Mouse (Mus musculus): ENCODE data around the gene Platr17. TPM values are rescaled to one million over a fixed set of nuclear protein-coding genes. Genes with fewer than 3 reads are reported as not detected.
A peak's percentile ranks its signal among the peaks of the same experiment; 100 is the strongest.
"Not testable (repeated sequence)": the region's sequence is repeated elsewhere in the genome, so short reads cannot be mapped to it uniquely, and the experiment has no call there.

Platr17 gene
- total and polyA plus RNA-seq, 3 experiments = 0.13 TPM; not detected in 2

DNA sequence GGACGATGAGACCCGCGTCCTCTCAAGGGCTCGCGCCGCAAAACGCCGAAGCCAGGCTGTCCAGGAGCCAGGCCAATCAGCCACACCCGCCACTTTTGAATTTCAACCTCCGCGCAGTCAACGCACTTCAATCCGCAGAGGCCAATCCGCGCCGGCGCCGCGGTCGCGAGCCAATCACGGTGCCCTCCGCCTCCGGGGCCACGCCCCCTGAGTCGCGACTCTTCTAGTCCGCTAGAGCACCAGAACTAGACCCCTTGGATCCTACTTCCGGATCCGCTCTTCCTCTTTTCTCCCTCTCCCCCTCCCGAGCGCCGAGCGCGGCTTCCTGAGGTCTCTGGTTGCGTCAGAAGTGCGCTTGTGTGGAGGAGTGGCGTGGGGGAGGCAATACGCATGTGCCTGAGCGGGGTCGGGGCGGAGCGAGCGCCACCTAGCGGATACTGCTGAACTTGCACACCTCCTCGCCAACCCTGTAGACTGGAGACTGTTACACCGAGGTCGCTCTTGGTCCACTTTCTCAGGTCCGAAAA is 14.3 kb upstream of the Platr17 start, which contains the start of gene Kifc1:
Kifc1 (minus strand) TSS at position 129 of the 527 bp plus-strand sequence.
- Histone ChIP-seq H3K36me3 (replicated peaks) (peaks cover 20% of the 10 kb centered on the region), H3K9me3 (replicated peaks) (no peaks in the 10 kb centered on the region), H3K4me3 (ENCODE audit: low read depth, low read length) (peak within 1 kb of the TSS; percentile 85), H3K4me1 (ENCODE audit: insufficient read depth, low read depth, low read length) (peaks cover 30% of the 10 kb centered on the region), H3K27me3 (ENCODE audit: insufficient read depth, low read length) (no peaks in the 10 kb centered on the region)
- TF ChIP-seq TAL1 (conservative IDR thresholded peaks at IDR 0.05; ENCODE audit: low read depth, low read length) = no peak
- no peak for TF ChIP-seq POLR2AphosphoS5 (IDR thresholded peaks at IDR 0.05; ENCODE audit: insufficient replicate concordance, low read depth, low read length)
- TF ChIP-seq CTCF (IDR thresholded peaks at IDR 0.05; ENCODE audit: low read depth, low read length) = peak; percentile 93
- ATAC-seq (ENCODE audit: extremely low read depth, insufficient number of reproducible peaks, low FRiP score, poor library complexity, severe bottlenecking) = peak; percentile 100
- peak; percentile 73 for DNase-seq (ENCODE audit: low spot score)

DNA sequence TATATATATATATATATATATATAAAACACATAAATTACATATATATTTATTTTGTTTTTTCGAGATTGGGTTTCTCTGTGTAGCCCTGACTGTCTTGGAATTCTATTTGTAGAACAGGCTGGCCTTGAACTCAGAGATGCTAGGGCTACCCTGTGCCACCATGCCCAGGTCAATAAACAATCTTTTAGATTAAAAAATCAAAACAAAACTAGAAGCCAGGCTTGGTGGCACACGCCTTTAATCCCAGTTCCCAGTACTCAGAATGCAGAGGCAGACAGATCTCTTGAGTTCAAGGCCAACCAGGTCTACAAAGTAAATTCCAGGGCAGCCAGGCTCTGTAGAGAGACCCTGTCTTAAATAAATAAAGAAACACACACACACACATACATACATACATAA is 13.6 kb upstream of the Platr17 start:
- TF ChIP-seq GATA2 (IDR thresholded peaks at IDR 0.05; ENCODE audit: borderline replicate concordance, low read depth, low read length) (no peak), TAL1 (conservative IDR thresholded peaks at IDR 0.05; ENCODE audit: low read depth, low read length) (no peak), POLR2AphosphoS5 (IDR thresholded peaks at IDR 0.05; ENCODE audit: insufficient replicate concordance, low read depth, low read length) (no peak), CTCF (IDR thresholded peaks at IDR 0.05; ENCODE audit: low read depth, low read length) (no peak), GATA1 (IDR thresholded peaks at IDR 0.05; ENCODE audit: borderline replicate concordance, low read length) (no peak)
- Histone ChIP-seq H3K4me1 (ENCODE audit: insufficient read depth, low read depth, low read length) (peaks cover 26% of the 10 kb centered on the region), H3K9me3 (replicated peaks) (no peaks in the 10 kb centered on the region), H3K27me3 (ENCODE audit: insufficient read depth, low read length) (no peaks in the 10 kb centered on the region), H3K4me3 (ENCODE audit: low read depth, low read length) (no peak overlapping the region), H3K36me3 (replicated peaks) (peaks cover 13% of the 10 kb centered on the region)
- no peak for ATAC-seq (ENCODE audit: extremely low read depth, insufficient number of reproducible peaks, low FRiP score, poor library complexity, severe bottlenecking)
- no peak for DNase-seq (ENCODE audit: low spot score)

DNA sequence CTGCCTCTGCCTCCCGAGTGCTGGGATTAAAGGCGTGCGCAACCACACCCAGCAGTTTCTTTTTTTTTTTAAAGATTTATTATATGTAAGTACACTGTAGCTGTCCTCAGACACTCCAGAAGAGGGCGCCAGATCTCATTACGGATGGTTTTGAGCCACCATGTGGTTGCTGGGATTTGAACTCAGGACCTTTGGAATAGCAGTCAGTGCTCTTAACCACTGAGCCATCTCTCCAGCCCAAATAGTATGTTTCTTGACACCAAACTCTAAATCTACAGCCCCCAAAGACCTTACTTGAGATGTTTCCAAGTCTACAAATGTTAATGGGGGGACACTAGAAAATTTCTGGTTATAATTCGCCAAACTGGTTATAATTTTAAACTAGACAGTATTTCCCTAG is 13.0 kb upstream of the Platr17 start:
- not testable (repeated sequence) for H3K36me3 ChIP-seq (replicated peaks); H3K9me3 ChIP-seq (replicated peaks); H3K27me3 ChIP-seq (ENCODE audit: insufficient read depth, low read length); DNase-seq (ENCODE audit: low spot score); H3K4me3 ChIP-seq (ENCODE audit: low read depth, low read length); ATAC-seq (ENCODE audit: extremely low read depth, insufficient number of reproducible peaks, low FRiP score, poor library complexity, severe bottlenecking)
- H3K4me1 ChIP-seq (ENCODE audit: insufficient read depth, low read depth, low read length) = peaks cover 24% of the 10 kb centered on the region

DNA sequence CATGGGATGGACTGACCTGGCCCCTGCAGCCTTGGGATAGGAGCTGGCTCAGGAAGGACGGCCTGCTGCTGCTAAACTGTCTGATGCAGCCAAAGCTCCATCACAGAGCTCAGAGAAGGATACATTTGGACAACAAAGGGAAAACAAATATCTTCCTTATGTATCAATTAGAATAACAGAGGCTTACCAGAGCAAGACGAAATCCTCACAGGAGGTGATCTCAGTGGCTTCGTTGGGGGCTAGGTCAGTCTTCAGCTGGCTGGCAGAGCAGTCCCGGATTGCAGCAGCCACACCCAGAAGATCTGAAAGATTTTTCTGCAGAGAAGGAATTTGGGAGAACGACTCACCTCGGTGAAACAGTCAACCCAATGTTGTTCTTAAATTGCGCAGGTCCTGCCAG is 12.5 kb upstream of the Platr17 start:
- Histone ChIP-seq H3K4me3 (ENCODE audit: low read depth, low read length) (no peak overlapping the region), H3K36me3 (replicated peaks) (peaks cover 6% of the 10 kb centered on the region), H3K9me3 (replicated peaks) (no peaks in the 10 kb centered on the region), H3K27me3 (ENCODE audit: insufficient read depth, low read length) (no peaks in the 10 kb centered on the region), H3K4me1 (ENCODE audit: insufficient read depth, low read depth, low read length) (peaks cover 23% of the 10 kb centered on the region)
- DNase-seq (ENCODE audit: low spot score) (no peak), ATAC-seq (ENCODE audit: extremely low read depth, insufficient number of reproducible peaks, low FRiP score, poor library complexity, severe bottlenecking) (no peak)
- TF ChIP-seq GATA2 (IDR thresholded peaks at IDR 0.05; ENCODE audit: borderline replicate concordance, low read depth, low read length) = no peak
- no peak for TF ChIP-seq TAL1 (conservative IDR thresholded peaks at IDR 0.05; ENCODE audit: low read depth, low read length)
- TF ChIP-seq GATA1 (IDR thresholded peaks at IDR 0.05; ENCODE audit: borderline replicate concordance, low read length) = no peak
- TF ChIP-seq CTCF (IDR thresholded peaks at IDR 0.05; ENCODE audit: low read depth, low read length) = no peak
- TF ChIP-seq POLR2AphosphoS5 (IDR thresholded peaks at IDR 0.05; ENCODE audit: insufficient replicate concordance, low read depth, low read length) = no peak

DNA sequence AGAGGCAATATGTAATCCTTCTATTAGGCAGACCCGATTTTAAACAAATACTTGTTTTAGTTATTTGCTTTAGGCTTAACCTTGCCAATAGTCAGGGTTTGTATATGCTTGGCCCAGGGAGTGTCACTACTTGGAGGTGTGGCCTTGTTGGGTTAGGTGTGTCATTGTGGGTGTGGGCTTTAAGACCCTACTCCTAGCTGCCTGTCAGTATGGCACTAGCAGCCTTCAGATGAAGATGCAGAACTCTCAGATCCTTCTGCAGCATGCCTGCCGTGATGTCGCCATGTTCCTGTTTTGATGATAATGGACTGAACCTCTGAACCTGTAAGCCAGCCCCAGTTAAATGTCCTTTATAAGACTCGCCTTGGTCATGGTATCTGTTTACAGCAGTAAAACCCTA is 11.9 kb upstream of the Platr17 start:
- ATAC-seq (ENCODE audit: extremely low read depth, insufficient number of reproducible peaks, low FRiP score, poor library complexity, severe bottlenecking); H3K36me3 ChIP-seq (replicated peaks); H3K9me3 ChIP-seq (replicated peaks); DNase-seq (ENCODE audit: low spot score); H3K27me3 ChIP-seq (ENCODE audit: insufficient read depth, low read length); H3K4me3 ChIP-seq (ENCODE audit: low read depth, low read length): not testable (repeated sequence)
- peaks cover 23% of the 10 kb centered on the region for H3K4me1 ChIP-seq (ENCODE audit: insufficient read depth, low read depth, low read length)

DNA sequence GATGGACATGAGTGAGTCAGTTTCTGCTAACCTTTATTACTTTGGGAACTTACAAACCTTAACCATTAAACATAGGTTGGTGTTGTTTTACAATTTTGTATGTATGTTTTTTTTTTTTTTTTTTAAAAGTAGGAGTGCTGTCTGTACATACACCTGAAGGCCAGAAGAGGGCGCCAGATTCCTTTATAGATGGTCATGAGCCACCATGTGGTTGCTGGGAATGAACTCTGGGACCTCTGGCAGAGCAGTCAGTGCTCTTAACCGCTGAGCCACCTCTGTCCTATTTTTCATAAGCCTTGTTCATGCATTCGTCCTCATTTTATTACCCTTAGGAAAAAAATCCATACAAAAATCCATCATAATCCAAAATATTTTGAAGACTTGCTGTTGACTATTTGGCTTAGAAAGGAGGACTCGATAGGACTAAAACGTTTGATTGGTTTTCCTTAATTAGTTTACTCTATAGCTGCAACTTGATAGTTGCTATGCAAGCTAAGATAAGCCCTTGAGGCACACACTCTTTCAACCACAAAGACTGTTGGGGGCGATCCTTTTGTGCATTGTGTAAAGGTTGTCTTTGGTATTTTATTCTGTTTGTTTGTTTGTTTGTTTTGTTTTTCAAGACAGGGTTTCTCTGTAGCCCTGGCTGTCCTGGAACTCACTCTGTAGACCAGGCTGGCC is 7.7 kb upstream of the Platr17 start:
- Histone ChIP-seq H3K9me3 (replicated peaks) (no peaks in the 10 kb centered on the region), H3K36me3 (replicated peaks) (no peaks in the 10 kb centered on the region), H3K4me3 (ENCODE audit: low read depth, low read length) (no peak overlapping the region), H3K4me1 (ENCODE audit: insufficient read depth, low read depth, low read length) (peaks cover 50% of the 10 kb centered on the region), H3K27me3 (ENCODE audit: insufficient read depth, low read length) (no peaks in the 10 kb centered on the region)
- no peak for DNase-seq (ENCODE audit: low spot score)
- no peak for ATAC-seq (ENCODE audit: extremely low read depth, insufficient number of reproducible peaks, low FRiP score, poor library complexity, severe bottlenecking)
- TF ChIP-seq TAL1 (conservative IDR thresholded peaks at IDR 0.05; ENCODE audit: low read depth, low read length) (no peak), POLR2AphosphoS5 (IDR thresholded peaks at IDR 0.05; ENCODE audit: insufficient replicate concordance, low read depth, low read length) (no peak), CTCF (IDR thresholded peaks at IDR 0.05; ENCODE audit: low read depth, low read length) (no peak; the same call in 1 of the 2 replicates), GATA1 (IDR thresholded peaks at IDR 0.05; ENCODE audit: borderline replicate concordance, low read length) (no peak), GATA2 (IDR thresholded peaks at IDR 0.05; ENCODE audit: borderline replicate concordance, low read depth, low read length) (no peak)

DNA sequence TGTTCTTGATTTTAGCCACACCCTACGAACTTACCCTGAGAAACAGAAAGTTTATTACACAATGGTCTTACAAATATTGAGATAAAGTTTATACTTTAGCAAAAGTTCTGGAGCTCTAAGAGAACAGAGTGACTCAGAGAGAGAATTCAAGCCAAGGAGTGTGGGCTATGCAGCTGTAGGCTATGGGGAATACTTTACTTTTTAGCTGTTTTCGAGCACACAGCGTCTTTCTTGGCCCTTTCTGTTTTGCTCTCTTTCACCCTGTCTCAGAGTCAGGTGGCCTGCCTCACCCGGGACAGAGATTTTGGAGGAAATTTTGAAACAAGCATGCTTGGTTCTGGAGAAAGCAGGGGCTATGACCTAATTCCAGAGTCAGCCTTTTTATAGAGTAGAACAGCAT is 6.7 kb upstream of the Platr17 start:
- not testable (repeated sequence) for H3K4me3 ChIP-seq (ENCODE audit: low read depth, low read length); H3K36me3 ChIP-seq (replicated peaks); DNase-seq (ENCODE audit: low spot score); ATAC-seq (ENCODE audit: extremely low read depth, insufficient number of reproducible peaks, low FRiP score, poor library complexity, severe bottlenecking); H3K9me3 ChIP-seq (replicated peaks); H3K27me3 ChIP-seq (ENCODE audit: insufficient read depth, low read length)
- peaks cover 59% of the 10 kb centered on the region for H3K4me1 ChIP-seq (ENCODE audit: insufficient read depth, low read depth, low read length)
